ENCODE assay signal across 21 mouse cellular contexts in the genomic region with DNA sequence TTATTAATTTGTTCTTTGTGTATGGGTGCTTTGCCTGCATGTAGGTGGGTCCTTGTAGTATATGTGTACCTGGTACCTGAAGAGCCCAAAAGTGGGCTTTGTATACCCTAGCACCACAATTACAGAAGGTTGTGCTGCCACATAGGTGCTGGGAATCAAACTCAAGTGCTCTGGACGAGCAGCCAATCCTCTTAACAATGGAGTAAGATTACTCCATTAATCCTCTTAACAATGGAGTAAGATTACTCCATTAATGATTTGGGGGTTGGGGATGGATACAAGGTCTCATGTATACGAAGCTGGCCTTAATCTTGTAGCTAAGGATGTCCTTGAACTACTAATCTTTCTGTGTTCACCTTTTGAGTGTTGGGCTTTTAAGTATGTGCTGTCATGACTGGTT.
"Had no signal": no experiment of that assay in that cellular context is flagged by ENCODE, and none has a peak within 500 bp of the region (broad histone marks: within the 10 kb centered on the region; RNA-seq: fewer than 3 reads in every experiment).

No protein-coding gene starts in this region.

- H3K4me3 ChIP-seq: liver, embryonic 12.5 days; midbrain, embryonic 10.5 days; midbrain, embryonic 12.5 days; myocyte; neural tube, embryonic 13.5 days; neural tube, embryonic 15.5 days; stomach, embryonic 15.5 days had no signal

- H3K27ac ChIP-seq: liver, embryonic 12.5 days; liver, embryonic 14.5 days; midbrain, embryonic 10.5 days; midbrain, embryonic 12.5 days; neural tube, embryonic 13.5 days; neural tube, embryonic 15.5 days; stomach, embryonic 15.5 days; stomach, postnatal 0 days had no signal

- DNase-seq: lung, adult 18-20 months; lung, embryonic 14.5 days; lung, postnatal 10 days; lung, postnatal 4 days; midbrain, embryonic 14.5 days; right cerebral cortex, adult 18-20 months; right cerebral cortex, postnatal 25 days; right cerebral cortex, postnatal 4 days; spleen, adult 18-20 months; thymus, postnatal 14 days; thymus, postnatal 36 days had no signal

- ATAC-seq: liver, embryonic 12.5 days; midbrain, embryonic 16.5 days had no signal

- H3K36me3 ChIP-seq: midbrain, embryonic 12.5 days; neural tube, embryonic 13.5 days; neural tube, embryonic 15.5 days; stomach, embryonic 15.5 days had no signal

- H3K27me3 ChIP-seq: liver, embryonic 12.5 days; midbrain, embryonic 12.5 days; neural tube, embryonic 13.5 days; neural tube, embryonic 15.5 days; stomach, embryonic 15.5 days had no signal

- H3K4me1 ChIP-seq: midbrain, embryonic 10.5 days; midbrain, embryonic 12.5 days; neural tube, embryonic 13.5 days; neural tube, embryonic 15.5 days; stomach, embryonic 15.5 days had no signal
